Mouse (Mus musculus): ENCODE measurements around the gene Dennd6b.

Gene Dennd6b

DNA sequence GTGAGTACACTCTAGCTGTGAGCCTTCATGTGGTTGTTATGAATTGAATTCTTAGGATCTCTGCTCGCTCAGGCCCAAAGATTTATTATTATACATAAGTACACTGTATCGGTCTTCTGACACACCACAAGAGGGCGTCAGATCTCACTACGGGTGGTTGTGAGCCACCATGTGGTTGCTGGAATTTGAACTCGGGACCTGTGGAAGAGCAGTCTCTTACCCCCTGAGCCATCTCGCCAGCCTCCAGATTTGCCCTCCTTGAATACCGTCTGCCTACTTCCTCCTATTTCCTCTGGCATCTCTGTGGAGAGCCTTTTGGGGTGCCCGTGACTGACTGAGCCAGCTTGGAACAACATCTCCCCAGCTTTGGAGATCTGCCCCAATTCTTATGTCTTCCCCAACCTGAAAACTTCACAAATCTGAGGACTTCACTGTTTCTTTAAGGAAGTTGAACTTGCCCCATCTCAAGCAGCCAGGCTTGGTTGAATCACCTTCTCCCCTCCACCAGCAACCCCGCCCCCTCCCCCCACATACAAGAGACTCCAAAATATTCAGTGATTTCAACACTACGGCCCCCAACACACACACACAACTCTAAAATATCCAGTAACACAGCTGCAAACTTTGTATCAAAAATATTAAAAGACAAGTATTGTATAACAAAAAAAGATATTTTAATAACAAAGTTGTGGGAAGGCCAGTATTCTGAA, 14.6 kb downstream of the Dennd6b start:
- no peak for DNase-seq (ENCODE audit: low read depth)

DNA sequence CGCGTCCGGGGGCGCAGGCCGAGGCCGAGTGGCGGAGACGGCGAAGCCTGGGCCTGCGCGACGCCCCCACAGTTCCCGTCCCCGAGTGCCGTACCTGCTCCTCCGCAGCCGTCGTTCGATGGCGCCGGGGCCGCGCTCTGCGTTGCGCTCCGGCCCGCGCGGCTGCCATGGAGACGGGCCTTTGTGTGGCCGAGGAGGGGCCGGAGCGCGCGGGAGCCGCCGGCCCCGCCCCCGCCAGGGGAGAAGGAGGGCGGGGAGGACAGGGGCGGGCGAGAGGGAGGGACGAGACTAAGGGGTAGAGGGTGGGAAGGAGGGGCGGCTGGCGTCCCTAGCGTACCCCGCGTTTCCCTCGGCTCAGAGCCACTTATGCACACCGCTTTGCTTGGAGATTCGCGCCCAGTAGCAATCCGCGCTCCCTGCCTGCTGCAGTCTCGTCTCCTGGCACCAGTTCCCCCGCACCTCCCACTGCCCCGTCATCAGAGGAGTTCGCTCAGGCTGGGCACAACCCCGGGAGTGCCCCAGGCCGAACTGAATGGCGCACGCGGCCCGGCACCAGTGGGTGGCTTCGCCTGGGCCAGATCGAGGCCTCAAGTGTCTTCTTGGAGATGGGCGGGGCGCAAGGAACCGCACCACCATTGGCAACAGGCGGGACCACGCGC, 15.6 kb downstream of the Dennd6b start, which contains the start of gene Plxnb2:
Gene Plxnb2 (minus strand): TSS at position 218 of the 659 bp plus-strand sequence.
- peak; percentile 30 for DNase-seq (ENCODE audit: low read depth)

DNA sequence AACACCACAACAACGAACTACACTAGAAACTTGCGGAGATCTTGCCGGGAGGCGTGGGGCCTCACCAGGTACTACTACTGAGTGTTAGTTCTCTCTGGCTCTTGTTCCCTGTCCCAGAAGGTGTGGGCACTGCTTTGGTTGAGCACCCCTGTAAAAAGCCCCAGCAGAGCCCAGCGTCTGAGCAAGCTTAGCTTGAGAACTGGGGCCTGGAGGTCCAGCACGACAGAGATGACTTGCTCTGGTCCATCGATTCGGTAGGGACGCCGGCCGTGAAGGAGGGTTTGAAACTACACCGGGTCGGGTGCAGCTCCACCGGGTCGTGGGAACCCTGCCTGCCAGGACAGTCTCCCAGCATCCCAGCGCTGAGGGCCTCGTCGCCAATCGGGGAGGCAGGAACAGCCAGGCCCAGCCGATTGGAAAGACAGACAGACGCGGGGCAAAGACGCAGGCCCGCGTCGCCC, 16.2 kb downstream of the Dennd6b start:
- DNase-seq (ENCODE audit: low read depth), result no peak

DNA sequence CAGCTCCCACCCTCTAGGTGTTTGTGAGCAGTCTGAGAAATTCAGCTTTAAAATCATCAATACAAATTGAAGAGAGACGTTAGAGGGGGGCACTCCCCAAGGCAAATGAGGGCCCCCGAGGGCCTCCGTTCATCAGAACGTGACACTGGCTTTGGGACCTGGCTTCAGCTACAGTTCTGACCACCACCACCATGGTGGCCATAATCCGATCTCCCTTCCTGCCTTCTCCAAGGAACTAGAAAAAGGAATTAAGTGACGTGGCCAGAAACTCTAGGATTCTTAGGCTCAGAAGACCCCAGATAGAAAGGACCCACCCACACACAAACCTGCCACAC, 16.7 kb downstream of the Dennd6b start:
- DNase-seq (ENCODE audit: low read depth), result no peak

DNA sequence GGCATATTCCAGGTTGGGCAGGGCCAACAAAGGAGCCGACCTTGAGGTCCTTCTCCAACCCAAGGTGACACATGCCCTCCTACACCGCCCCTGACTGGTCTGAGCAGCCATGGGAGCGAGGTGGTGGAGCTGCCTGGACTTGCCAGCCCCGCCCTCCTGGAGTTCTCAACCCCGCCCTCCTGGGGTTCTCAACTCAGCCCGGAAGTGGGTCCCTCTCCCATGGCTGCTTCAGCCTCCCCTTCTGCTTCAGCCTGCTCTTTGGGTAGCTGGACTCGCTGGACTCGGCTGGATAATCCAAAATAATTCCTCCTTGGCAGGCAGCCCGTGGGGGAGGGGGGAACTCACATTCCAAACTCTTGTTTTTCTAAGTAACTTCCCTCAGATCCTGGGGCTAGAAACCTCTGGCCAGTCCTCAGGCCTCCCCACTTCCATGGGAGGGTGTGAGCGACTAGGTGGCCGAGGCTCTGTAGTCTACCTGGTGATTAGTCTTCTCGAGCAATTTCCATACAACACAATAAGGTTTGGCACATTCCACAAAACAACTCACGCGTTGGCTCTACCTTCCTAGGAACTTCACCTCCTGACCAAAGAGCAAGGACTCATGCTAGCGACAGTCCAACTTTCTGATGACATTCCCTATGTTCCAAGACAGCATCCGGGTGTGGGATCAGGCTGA, 17.2 kb downstream of the Dennd6b start:
- peak; percentile 24 for DNase-seq (ENCODE audit: low read depth)

DNA sequence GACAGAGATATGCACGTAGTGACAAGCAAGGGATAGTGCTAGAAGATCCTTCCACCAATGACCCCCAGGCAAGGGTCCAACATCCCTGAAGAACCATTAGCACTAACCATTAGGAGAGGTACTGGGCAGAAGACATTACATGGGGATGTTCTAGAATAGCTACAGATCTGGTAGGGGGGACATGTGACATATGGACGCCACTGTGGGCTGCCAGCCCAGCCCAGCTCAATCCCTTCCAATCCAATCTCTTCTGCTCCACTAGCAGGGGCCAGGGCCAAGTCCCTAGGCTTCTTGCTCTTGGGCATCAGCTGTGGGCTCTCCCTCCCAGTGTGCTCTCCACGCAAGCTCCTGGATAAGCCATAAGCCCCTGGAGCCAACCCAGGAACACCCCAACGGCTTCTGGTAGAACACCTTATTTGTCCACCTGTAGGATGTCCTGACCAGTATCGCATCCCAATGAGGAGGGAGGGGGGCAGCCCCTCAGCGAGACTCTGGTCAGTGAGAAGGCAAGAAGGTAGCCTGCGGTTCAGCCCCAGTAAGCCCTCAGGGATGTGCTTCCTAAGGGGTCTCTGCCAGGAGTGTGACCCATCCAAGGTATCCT, 17.9 kb downstream of the Dennd6b start:
- no peak for DNase-seq (ENCODE audit: low read depth)

DNA sequence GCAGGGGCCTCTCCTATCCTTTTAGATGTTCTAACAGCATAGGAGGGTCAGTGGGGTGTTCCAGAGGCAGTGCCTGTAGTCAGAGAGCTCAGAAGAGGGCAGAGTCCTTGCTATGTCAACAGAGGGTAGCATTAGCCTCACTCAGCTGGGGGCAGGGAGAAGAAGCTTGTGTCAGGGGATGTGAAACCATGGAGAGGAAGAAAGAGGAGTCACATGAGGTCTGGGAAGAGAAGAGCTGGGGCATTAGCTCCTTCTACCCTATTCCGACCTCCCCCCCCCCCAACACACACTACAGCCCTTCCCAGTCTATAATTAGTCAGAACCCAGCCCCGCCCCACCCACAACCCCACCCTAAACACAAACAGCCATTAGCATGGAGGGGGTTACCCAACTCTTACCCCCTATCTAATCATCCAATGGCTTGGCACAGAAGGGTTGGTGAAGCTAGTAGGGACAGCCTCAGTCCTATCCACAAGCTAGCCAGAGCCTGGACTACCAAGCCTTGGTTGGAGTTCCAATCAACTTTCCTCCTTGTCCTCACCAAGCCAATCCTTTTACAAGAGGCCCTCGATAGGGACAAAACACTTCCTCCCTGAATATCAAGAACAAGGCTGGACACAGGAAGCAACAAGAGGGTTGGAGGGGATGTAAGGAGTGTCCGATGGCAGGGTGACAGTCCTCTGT, 18.6 kb downstream of the Dennd6b start:
- DNase-seq (ENCODE audit: low read depth), result no peak

DNA sequence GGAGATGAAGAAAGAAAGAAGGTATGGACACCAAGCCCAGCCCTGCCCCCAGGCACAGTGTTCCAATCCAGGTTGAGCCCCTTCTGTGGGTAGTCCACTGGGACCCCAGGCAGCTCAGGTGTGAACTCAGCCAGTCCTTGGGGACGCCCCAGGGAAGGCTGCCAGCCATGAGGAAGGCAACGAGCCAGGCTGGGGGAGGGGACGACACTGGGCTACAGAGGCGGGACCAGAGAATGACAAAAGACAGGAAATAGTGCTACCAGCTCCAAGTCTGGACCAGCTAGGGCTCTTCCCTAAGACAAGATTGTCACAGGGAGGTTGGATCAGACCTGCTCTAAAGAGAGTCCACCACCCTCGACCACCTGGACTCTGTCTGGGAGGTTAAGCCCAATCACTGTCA, 19.2 kb downstream of the Dennd6b start:
- DNase-seq (ENCODE audit: low read depth), result no peak

DNA sequence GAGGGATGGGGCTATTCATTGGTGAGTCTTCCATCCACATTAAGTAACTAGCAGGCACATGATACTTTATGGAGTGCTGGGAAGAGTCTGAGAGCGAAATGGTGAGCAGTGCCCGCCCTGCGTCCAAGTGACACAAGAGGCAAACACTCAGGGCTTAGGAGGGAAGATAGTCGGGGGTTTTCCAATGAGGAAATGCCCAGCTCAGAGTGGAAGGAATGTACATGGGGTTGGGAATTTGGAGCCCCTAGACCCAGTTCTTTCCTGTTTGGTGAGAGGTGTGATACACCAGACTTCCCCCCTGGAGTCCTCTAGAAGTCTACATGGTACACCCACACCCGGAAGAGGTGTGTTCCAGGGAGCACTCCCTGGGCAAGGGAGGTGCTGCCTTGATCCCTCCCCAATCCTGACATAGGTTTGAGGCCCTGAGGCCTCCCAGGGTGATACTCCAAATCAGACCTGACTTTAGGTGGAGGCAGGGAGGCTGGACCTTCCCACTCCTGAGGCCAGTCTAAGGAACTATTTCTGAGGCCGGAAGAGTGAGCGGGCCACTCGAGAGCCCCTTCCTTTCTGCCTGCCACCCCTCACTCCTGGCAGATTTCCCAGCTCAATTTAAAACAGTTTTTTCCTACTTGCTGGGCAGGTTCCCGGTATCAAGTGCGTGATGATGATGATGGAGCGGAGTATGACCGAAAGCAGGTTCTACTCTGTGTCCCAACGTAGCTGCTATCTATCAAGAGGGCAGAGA, 20.7 kb downstream of the Dennd6b start:
- DNase-seq (ENCODE audit: low read depth), result no peak

DNA sequence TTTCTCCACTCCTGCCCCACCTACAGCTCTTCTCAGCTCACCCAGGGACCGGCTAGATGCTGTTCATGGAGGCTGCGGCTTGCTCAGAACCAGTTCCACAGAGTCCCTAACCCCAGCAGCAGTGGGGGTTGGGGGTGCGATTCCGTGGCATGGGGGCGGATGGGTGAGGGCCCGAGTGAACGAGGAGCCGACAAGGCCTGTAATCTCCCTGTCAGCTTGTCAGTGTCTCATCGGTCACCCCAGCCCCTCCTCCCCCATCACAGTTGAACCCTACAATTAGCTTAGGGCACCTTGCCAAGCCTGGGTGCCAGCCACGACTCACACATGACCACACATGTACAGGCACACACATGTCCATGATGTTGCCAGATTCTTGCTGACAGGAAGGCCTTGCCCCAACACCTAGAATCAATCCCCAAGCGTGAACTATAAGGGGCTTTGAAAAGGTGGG, 21.4 kb downstream of the Dennd6b start:
- no peak for DNase-seq (ENCODE audit: low read depth)

DNA sequence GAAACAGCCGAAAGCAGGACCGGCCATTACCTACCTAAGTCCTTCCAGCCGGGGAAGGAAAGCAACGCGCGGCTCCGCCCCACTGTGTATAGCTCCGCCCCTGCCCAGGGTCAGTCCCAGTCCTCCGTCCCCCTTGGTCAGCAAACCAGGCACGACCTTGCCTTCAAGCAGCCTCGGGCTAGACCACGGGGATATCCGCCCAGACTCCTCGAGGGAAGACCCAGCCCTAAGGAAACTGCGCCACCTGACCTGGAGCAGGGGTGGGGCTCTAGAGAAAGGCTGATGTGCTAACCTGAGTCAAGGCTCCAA, 22.4 kb downstream of the Dennd6b start:
- no peak for DNase-seq (ENCODE audit: low read depth)

DNA sequence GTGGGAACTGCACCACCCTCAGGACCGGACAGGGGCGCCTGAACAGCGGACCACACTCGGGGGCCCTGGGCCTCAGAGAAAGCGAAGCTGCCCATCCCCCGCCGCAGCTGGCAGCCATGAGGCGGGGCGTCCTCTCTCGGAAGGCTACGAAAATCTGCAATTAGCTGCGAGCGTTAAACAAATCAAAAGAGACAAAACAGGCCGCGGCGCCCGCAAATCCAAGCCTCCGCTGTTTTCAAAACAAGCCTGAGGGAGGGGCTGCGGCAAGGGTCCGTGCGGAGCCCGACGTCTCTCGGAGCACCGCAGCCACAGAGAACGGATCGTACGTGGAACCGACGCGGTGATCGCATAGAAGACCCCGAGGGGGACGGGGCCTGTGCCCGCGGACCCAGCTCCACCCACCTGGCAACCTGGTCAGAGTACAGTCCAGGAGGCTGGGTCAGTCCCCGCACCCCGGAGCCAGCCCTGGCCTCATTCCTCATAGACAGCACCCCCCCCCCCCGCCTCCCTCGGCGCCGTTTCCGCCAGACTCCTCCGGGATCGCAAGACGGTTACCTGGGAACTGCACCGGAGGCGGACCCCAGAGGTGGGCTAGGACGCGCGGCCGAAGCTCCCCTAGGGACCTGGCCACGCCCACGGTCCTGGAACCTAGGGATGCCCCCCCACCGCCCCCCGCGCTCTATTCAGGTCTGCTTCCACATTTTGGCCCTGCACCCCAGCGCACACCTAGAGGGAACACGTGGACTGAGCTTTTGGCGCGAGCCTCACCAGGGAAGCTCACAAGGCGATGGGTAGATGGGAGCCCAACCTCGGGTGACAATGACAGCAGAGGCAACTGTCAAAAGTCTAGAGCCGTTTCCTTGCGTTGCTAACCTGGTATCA, 23.0 kb downstream of the Dennd6b start:
- DNase-seq (ENCODE audit: low read depth), result peak; percentile 46

DNA sequence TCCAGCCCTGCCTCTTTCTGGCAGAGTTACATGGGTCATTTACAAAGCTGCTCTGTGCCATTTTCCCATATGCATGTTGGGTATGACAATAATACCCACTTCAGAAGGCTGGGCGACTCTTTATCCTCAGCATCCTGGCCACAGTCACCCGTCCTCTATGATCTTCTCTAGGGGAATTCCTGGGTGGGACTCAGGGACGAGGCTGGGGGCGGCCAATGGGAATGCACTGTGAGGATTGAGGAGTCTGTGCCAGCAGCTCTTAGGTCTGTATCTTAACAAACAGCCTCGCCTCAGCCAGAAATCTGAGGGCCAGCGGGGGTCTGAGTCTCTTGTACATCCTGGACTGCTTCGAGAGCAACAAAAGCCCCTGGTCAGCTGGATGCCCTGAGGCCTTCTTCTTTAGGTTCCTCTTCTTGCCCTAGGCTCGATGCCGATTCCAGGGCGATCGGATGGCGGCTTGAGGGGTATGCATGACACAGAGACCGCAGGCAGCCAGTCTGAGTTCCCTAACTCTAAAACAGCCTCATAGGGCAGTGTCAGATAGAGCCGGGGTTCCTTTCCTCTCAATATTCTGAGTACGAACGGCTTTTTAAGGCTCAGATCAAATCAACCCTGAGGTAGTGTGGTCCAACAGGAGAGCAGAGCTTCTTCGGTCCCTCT, 23.9 kb downstream of the Dennd6b start:
- DNase-seq (ENCODE audit: low read depth), result no peak

DNA sequence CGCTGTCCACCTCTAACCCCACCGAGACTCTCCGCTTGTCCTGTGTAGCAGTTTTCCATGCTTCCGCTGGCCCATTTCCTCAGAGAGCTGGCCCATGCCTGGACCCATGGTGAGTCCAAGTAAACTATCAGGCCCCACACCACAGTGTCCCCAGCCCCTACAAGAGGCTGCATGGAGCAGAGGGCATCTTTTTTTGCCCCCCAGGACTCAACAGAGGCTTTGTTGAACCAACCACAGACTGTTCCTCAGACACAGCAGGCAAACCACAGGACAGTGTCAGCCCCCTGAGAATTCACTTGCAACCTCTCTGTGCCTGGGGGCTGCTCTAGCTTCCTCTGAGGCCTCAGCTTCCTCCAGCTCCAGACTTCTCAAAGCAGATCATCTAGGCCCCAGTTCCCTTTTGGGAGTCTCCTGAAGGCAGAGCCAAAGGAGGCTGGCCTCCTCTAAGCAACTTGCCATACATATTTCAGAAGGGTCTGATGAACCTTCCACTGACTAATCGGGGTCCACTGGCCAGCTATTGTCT, 24.7 kb downstream of the Dennd6b start:
- DNase-seq (ENCODE audit: low read depth), result no peak

DNA sequence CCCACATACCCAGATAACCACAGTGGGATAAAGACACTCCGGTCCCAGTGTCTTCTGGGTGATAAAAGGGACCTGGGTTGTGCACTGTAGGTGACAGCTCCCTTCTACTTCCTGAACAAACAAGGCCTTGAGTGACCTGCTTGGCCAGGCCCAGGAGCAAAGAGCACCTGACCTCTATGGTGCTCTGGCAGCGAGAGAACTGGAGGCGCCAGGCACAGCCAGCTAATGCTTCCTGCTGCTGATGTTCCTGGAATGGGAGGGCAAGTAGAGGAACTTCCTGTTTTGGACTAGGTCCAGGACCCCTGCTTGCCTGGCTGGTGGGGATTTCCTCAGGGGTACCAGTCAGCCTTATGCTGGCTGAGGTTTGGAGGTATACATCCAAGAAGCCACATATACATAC, 26.2 kb downstream of the Dennd6b start:
- DNase-seq (ENCODE audit: low read depth), result no peak

DNA sequence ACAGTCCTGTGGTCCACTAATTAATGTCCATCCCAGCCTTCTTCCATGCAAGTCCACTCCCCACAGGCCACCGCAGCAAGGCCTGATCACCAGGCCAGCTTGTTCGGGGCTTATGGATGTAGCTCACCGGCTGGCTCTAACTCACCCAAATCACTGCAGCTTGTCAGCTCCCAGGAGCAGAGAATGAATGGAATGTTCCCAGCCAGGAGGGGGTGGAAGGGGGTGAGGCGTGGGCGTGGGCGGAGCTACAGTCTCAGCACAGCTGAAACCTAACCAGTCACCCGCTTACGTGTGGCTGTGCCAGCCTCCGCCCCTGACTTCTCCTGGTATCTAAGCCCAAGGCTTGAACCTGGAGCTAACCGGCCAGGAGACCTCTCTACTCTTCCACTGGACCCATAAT, 26.9 kb downstream of the Dennd6b start:
- no peak for DNase-seq (ENCODE audit: low read depth)

DNA sequence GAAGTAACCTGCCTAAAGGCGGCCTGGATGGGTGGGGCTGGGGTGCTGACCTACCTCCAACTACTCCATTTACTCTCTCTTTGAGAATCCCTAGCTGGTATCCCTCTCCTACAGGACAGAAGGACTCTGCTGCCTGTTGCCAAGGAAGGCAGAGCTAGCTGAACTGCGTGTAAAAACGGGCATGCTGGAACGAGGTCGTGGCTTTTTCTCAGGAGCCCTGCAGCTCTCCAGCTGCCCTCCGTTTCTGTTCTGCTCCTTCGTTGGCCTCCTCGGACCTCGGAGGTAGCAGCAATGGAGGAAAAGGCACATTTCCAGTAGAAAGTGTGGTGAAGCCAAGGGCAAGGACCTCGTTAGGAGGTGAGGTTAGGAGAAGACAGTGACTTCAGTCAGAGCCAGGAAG, 27.4 kb downstream of the Dennd6b start:
- no peak for DNase-seq (ENCODE audit: low read depth)

DNA sequence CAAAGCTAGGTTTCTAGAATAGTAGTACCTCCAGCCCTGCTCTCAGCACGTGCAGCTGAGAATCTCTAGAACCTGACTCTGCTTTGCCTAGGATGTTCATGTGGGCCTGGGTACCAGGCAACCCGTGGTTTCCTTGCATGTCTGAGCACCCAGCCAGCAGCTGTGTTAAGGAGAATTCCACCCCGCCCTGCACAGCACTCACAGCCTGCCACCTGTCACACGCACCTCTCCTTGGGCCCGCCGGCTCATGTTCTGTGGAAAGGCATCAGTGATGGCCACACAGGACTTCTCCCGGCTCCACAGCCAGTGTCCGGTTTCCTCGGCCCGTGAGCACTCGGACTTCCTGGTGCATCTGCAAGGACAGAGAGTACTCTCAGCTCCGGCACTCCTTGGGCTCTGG, 30.8 kb downstream of the Dennd6b start:
- DNase-seq (ENCODE audit: low read depth), result no peak

DNA sequence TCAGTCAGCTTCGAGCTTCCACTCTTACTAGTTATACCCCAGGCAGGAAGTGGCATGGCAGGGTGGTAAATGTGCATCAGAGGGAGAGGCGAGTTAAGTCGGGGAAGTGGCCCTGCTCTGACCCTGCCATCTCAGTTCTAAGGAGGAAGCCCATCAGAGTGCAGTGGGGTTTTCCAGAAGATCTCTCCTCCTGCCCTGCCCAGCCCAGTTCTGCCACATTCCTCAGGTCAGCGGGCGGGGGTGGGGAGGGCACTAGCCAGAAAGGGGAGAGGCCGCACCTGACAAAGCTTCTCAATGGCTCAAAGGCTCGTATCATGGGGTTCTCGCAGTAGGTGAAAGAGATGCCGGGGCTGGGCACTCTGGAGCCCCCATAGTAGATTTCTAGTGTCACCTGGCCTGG, 34.9 kb downstream of the Dennd6b start:
- DNase-seq (ENCODE audit: low read depth), result no peak

DNA sequence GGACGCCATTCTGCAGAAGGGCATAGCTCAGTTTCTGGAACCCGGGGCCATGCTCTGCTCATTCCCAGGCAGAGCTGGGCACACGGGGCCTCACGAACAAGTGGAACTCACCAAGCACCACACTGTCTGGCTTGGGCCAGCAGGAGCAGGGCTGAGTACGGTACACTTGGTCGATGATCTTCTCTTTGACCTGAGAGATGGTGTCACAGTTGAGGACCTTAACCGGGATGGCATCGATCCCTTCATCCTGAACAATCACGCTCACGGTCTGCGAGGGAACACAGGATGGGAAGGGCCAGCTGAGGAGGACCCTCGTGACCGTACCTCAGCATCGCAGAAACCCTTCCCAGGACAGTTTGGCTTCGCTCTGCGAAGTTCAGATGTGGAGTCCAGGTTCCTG, 37.8 kb downstream of the Dennd6b start:
- DNase-seq (ENCODE audit: low read depth), result no peak
